Mouse (Mus musculus): ENCODE data around the gene Rnft1. TPM values are rescaled to one million over a fixed set of nuclear protein-coding genes. Genes with fewer than 3 reads are reported as not detected.
"Not testable (repeated sequence)": the region's sequence is repeated elsewhere in the genome, so short reads cannot be mapped to it uniquely, and the experiment has no call there.

Gene Rnft1
- polyA plus RNA-seq, 1 experiment from 2014 or later = 22.6 TPM

- H3K27ac ChIP-seq (ENCODE audit: low read depth, low read length); H3K9me3 ChIP-seq (ENCODE audit: control insufficient read depth, low read length); H3K4me1 ChIP-seq (replicated peaks; ENCODE audit: control insufficient read depth, insufficient read depth, low read length); H3K9ac ChIP-seq (ENCODE audit: low read length); DNase-seq (ENCODE audit: low spot score); H3K27me3 ChIP-seq (ENCODE audit: control insufficient read depth, insufficient read depth, low read length); ATAC-seq (replicated peaks; ENCODE audit: low FRiP score); H3K4me2 ChIP-seq (ENCODE audit: low read depth, low read length, severe bottlenecking); H3K4me3 ChIP-seq (ENCODE audit: low read depth, low read length); H3K36me3 ChIP-seq (ENCODE audit: control insufficient read depth, insufficient read depth, low read length): not testable (repeated sequence)
- WGBS = 95% methylated on average over 6 of the region's 6 CpGs
Observed at GRCm38 (mm10) chr11:86533302-86533701, 48.8 kb downstream of the Rnft1 start.

- ATAC-seq (replicated peaks; ENCODE audit: low FRiP score) = no peak
- Histone ChIP-seq H3K27ac (ENCODE audit: low read depth, low read length) (no peak overlapping the region), H3K27me3 (ENCODE audit: control insufficient read depth, insufficient read depth, low read length) (no peaks in the 10 kb centered on the region), H3K36me3 (ENCODE audit: control insufficient read depth, insufficient read depth, low read length) (no peaks in the 10 kb centered on the region; the same call in 1 of the 2 replicates), H3K9me3 (ENCODE audit: control insufficient read depth, low read length) (no peaks in the 10 kb centered on the region), H3K4me2 (ENCODE audit: low read depth, low read length, severe bottlenecking) (no peak overlapping the region), H3K9ac (ENCODE audit: low read length) (no peak overlapping the region), H3K4me3 (ENCODE audit: low read depth, low read length) (no peak overlapping the region), H3K4me1 (replicated peaks; ENCODE audit: control insufficient read depth, insufficient read depth, low read length) (no peaks in the 10 kb centered on the region)
- DNase-seq (ENCODE audit: low spot score) = no peak
- WGBS = 96% methylated on average over 5 of the region's 5 CpGs
Observed at GRCm38 (mm10) chr11:86534201-86534910, 49.9 kb downstream of the Rnft1 start.

GRCm38 (mm10) chr11:86538786-86539185, 54.3 kb downstream of the Rnft1 start:
- no peak overlapping the region for H3K27ac ChIP-seq (ENCODE audit: low read depth, low read length)
- no peaks in the 10 kb centered on the region for H3K9me3 ChIP-seq (ENCODE audit: control insufficient read depth, low read length)
- ATAC-seq (replicated peaks; ENCODE audit: low FRiP score) (no peak), DNase-seq (ENCODE audit: low spot score) (no peak)
- H3K36me3 ChIP-seq (ENCODE audit: control insufficient read depth, insufficient read depth, low read length) = no peaks in the 10 kb centered on the region
- no peak overlapping the region for H3K9ac ChIP-seq (ENCODE audit: low read length)
- 0 out of 2 replicates have a peak, but pooled peaks cover 4% of the 10 kb centered on the region for H3K4me1 ChIP-seq (replicated peaks; ENCODE audit: control insufficient read depth, insufficient read depth, low read length)
- no peak overlapping the region for H3K4me3 ChIP-seq (ENCODE audit: low read depth, low read length)
- no peak overlapping the region for H3K4me2 ChIP-seq (ENCODE audit: low read depth, low read length, severe bottlenecking)
- no peaks in the 10 kb centered on the region for H3K27me3 ChIP-seq (ENCODE audit: control insufficient read depth, insufficient read depth, low read length)
- 97% methylated on average over 4 of the region's 4 CpGs for WGBS

DNA sequence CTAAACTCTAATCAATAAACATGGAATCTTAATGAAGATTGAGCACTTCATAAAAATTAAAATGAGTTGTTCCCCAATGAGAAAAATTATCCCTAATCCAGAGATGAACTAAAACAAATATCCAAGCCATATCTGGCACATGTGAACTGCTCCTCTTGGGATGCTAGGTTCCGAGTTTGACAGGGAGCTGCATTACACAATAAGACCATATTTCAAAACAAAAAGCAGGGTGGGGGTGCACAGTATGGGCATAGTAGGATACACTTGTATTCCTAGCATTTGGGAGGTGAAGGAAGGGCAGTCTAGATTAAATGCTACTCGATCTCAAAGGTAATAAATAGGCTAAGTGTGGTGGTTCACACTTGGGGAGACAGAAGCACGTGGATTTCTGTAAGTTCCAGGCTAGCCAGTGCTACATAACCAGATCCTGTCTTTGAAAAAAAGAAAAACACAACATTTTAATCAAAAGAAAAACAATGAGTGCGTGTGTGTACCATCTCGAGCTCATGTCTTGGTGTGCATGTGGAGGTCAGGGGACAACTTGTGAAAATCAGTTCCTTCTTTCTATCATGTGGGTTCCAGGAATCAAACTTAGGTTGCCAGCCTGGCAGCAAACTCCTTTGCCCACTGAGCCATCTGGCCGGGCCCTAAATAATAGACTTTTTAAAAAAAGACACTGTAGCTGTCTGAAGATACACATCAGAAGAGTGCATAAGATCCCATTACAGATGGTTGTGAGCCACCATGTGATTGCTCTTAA, 55.4 kb downstream of the Rnft1 start:
- Histone ChIP-seq H3K4me1 (replicated peaks; ENCODE audit: control insufficient read depth, insufficient read depth, low read length) (0 out of 2 replicates have a peak, but pooled peaks cover 4% of the 10 kb centered on the region), H3K9me3 (ENCODE audit: control insufficient read depth, low read length) (no peaks in the 10 kb centered on the region), H3K4me3 (ENCODE audit: low read depth, low read length) (no peak overlapping the region), H3K27ac (ENCODE audit: low read depth, low read length) (no peak overlapping the region), H3K9ac (ENCODE audit: low read length) (no peak overlapping the region), H3K4me2 (ENCODE audit: low read depth, low read length, severe bottlenecking) (no peak overlapping the region), H3K27me3 (ENCODE audit: control insufficient read depth, insufficient read depth, low read length) (no peaks in the 10 kb centered on the region), H3K36me3 (ENCODE audit: control insufficient read depth, insufficient read depth, low read length) (no peaks in the 10 kb centered on the region)
- DNase-seq (ENCODE audit: low spot score) (no peak), ATAC-seq (replicated peaks; ENCODE audit: low FRiP score) (no peak)
- 93% methylated on average over 6 of the region's 6 CpGs for WGBS

GRCm38 (mm10) chr11:86540476-86540845, 56.0 kb downstream of the Rnft1 start:
- Histone ChIP-seq H3K36me3 (ENCODE audit: control insufficient read depth, insufficient read depth, low read length) (no peaks in the 10 kb centered on the region), H3K9ac (ENCODE audit: low read length) (no peak overlapping the region), H3K27ac (ENCODE audit: low read depth, low read length) (no peak overlapping the region), H3K4me1 (replicated peaks; ENCODE audit: control insufficient read depth, insufficient read depth, low read length) (0 out of 2 replicates have a peak, but pooled peaks cover 4% of the 10 kb centered on the region), H3K9me3 (ENCODE audit: control insufficient read depth, low read length) (no peaks in the 10 kb centered on the region), H3K4me3 (ENCODE audit: low read depth, low read length) (no peak overlapping the region), H3K4me2 (ENCODE audit: low read depth, low read length, severe bottlenecking) (no peak overlapping the region), H3K27me3 (ENCODE audit: control insufficient read depth, insufficient read depth, low read length) (no peaks in the 10 kb centered on the region)
- WGBS = 96% methylated on average over 2 of the region's 2 CpGs
- ATAC-seq (replicated peaks; ENCODE audit: low FRiP score) (no peak), DNase-seq (ENCODE audit: low spot score) (no peak)

GRCm38 (mm10) chr11:86542851-86543250, 58.4 kb downstream of the Rnft1 start:
- no peak for DNase-seq (ENCODE audit: low spot score)
- Histone ChIP-seq H3K4me1 (replicated peaks; ENCODE audit: control insufficient read depth, insufficient read depth, low read length) (0 out of 2 replicates have a peak, but pooled peaks cover 6% of the 10 kb centered on the region), H3K27ac (ENCODE audit: low read depth, low read length) (no peak overlapping the region), H3K4me2 (ENCODE audit: low read depth, low read length, severe bottlenecking) (no peak overlapping the region), H3K9ac (ENCODE audit: low read length) (no peak overlapping the region), H3K36me3 (ENCODE audit: control insufficient read depth, insufficient read depth, low read length) (no peaks in the 10 kb centered on the region), H3K9me3 (ENCODE audit: control insufficient read depth, low read length) (no peaks in the 10 kb centered on the region), H3K27me3 (ENCODE audit: control insufficient read depth, insufficient read depth, low read length) (no peaks in the 10 kb centered on the region), H3K4me3 (ENCODE audit: low read depth, low read length) (no peak overlapping the region)
- ATAC-seq (replicated peaks; ENCODE audit: low FRiP score) = no peak
- 90% methylated on average over 1 of the region's 1 CpGs for WGBS

- ATAC-seq (replicated peaks; ENCODE audit: low FRiP score) = peak; percentile 49
- Histone ChIP-seq H3K4me2 (ENCODE audit: low read depth, low read length, severe bottlenecking) (peak overlapping the region; percentile 76), H3K9ac (ENCODE audit: low read length) (peak overlapping the region; percentile 86), H3K27me3 (ENCODE audit: control insufficient read depth, insufficient read depth, low read length) (no peaks in the 10 kb centered on the region), H3K9me3 (ENCODE audit: control insufficient read depth, low read length) (no peaks in the 10 kb centered on the region), H3K4me1 (replicated peaks; ENCODE audit: control insufficient read depth, insufficient read depth, low read length) (0 out of 2 replicates have a peak, but pooled peaks cover 6% of the 10 kb centered on the region), H3K36me3 (ENCODE audit: control insufficient read depth, insufficient read depth, low read length) (no peaks in the 10 kb centered on the region), H3K27ac (ENCODE audit: low read depth, low read length) (peak overlapping the region; percentile 48; the same call in 1 of the 2 replicates), H3K4me3 (ENCODE audit: low read depth, low read length) (peak overlapping the region; percentile 98)
- WGBS = under 1% methylated on average over 30 of the region's 50 CpGs
- no peak for DNase-seq (ENCODE audit: low spot score)
Observed at GRCm38 (mm10) chr11:86543960-86544638, 59.6 kb downstream of the Rnft1 start.

DNA sequence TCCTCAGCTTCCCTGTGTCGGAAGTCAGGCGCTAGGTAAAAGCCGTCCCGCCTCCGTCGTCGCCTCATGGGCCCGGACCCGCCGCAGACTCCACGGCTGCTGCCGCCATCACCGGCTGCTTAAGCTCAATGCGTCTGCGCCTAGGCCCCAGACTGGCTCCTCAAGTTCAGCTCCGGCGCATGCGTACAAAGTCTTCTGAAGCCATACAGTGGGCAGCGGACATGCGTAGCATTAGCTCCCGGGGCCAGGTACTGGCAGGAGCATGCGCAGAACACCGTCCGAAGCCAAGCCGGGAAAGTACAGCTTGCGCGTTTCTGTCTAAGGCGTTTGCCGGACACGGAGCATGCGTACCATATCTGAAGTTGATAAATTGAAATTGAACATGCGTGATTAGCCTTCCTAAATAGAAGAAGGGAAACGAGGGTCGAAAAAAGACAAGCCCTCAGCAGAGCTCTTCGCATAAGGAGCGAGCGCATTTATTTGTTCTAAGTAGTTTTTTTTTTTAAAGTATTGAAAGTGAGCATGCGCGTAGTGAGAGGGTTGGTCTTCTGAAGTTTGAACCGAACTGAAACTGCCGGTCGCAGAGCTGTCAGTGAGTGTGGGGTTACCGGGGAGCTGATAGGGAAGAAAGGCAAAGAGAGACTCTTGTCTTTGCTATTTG, 60.3 kb downstream of the Rnft1 start, which contains the start of the genes Rps6kb1 and Tubd1:
Gene Rps6kb1, minus strand, starts transcription at position 167 of the 661 bp plus-strand sequence.
Gene Tubd1, plus strand, starts transcription at position 353 of the 661 bp plus-strand sequence.
- no peaks in the 10 kb centered on the region for H3K36me3 ChIP-seq (ENCODE audit: control insufficient read depth, insufficient read depth, low read length)
- peak within 1 kb of the TSS; percentile 98 for H3K4me3 ChIP-seq (ENCODE audit: low read depth, low read length)
- peak; percentile 96 for ATAC-seq (replicated peaks; ENCODE audit: low FRiP score)
- no peaks in the 10 kb centered on the region for H3K9me3 ChIP-seq (ENCODE audit: control insufficient read depth, low read length)
- peak within 1 kb of the TSS; percentile 48; the same call in 1 of the 2 replicates for H3K27ac ChIP-seq (ENCODE audit: low read depth, low read length)
- peak within 1 kb of the TSS; percentile 86 for H3K9ac ChIP-seq (ENCODE audit: low read length)
- peak; percentile 99 for DNase-seq (ENCODE audit: low spot score)
- under 1% methylated on average over 43 of the region's 43 CpGs for WGBS
- 0 out of 2 replicates have a peak, but pooled peaks cover 6% of the 10 kb centered on the region for H3K4me1 ChIP-seq (replicated peaks; ENCODE audit: control insufficient read depth, insufficient read depth, low read length)
- no peaks in the 10 kb centered on the region for H3K27me3 ChIP-seq (ENCODE audit: control insufficient read depth, insufficient read depth, low read length)
- peak within 1 kb of the TSS; percentile 76 for H3K4me2 ChIP-seq (ENCODE audit: low read depth, low read length, severe bottlenecking)
